Mouse (Mus musculus) liver, postnatal 0 days (tissue): ENCODE measurements around the gene Als2cl.

Source experiments
- CTCF ChIP-seq: sonication (generic); IDR thresholded peaks from 2 replicates; pipeline ENCODE4 v1.5.1; 2016; ENCODE audit warnings: antibody characterized with exemption, low read depth
- EP300 ChIP-seq: IDR thresholded peaks from 2 replicates; pipeline ENCODE4 v1.6.1; 2016; ENCODE audit warnings: antibody characterized with exemption, low read depth, mild to moderate bottlenecking

DNA sequence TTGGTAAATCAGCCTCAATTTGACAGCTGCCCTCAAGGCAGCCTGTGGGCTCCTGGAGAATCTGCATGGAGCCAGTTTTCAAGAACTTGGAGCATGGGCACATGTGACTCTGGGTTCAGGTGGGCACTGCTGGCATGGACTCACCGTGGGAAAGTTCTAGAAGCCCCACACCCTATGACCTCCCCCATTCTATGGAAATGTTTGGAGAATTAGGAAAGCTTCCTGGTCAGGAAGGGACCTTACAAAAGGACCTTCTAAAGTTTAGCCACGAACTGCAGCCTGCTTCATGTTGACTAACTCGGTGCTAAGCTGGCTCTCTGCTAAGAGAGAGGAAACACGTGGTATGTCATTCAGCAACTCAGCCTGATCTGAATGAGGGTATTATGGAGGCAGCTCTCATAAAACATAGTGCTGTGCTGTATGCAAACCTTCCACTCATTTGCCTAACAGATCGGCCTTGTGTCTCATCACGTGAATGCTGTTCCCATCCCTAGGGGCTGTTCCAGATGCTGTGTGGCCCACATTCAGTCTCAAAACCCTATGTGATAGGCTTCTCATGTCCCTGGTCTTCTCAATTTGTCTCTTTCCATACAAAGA is 29.8 kb downstream of the Als2cl start:
- TF ChIP-seq CTCF (no peak), EP300 (no peak)
